Mouse (Mus musculus) myocyte (in vitro differentiated cells): ENCODE measurements at regions not wholly inside any gene's neighbourhood (a gene's known extent, or its start where the extent isn't known, plus 50 kb on each side); places are given as distances from the start of the nearest gene placed in this dataset.

Experiments used
- CEBPB ChIP-seq: IDR thresholded peaks from 2 replicates; pipeline ENCODE4 v1.6.1; 2011; ENCODE audit warnings: mild to moderate bottlenecking, moderate library complexity; ENCODE audit not compliant: poor library complexity, insufficient read depth, severe bottlenecking
- MAX ChIP-seq: IDR thresholded peaks from one replicate; pipeline ENCODE4 v1.6.1; 2011; ENCODE audit warnings: low read depth, mild to moderate bottlenecking, control low read depth
- MYOD1 ChIP-seq, 3 experiments: IDR thresholded peaks; one replicate each; pipeline ENCODE4 v1.6.1; 2011; ENCODE audit warnings: control low read depth in 2 of 3, low read depth in 2 of 3, mild to moderate bottlenecking in 2 of 3, moderate library complexity in 1 of 3; ENCODE audit not compliant: insufficient read length in 2 of 3, control insufficient read depth in 1 of 3
- MYOG ChIP-seq, 3 experiments: IDR thresholded peaks; one replicate each; pipeline ENCODE4 v1.6.1; 2011; ENCODE audit warnings: control low read depth in 2 of 3, low read depth in 2 of 3, mild to moderate bottlenecking in 2 of 3; ENCODE audit not compliant: insufficient read length in 2 of 3, control insufficient read depth in 1 of 3, insufficient read depth in 1 of 3
- POLR2A ChIP-seq: IDR thresholded peaks from one replicate; pipeline ENCODE4 v1.6.1; 2011; ENCODE audit warnings: low read depth, mild to moderate bottlenecking, control low read depth, moderate library complexity; ENCODE audit not compliant: insufficient read length
- POLR2AphosphoS2 ChIP-seq: IDR thresholded peaks from one replicate; pipeline ENCODE4 v1.6.1; 2011; ENCODE audit warnings: low read depth, control low read depth; ENCODE audit not compliant: insufficient read length
- USF1 ChIP-seq: IDR thresholded peaks from one replicate; pipeline ENCODE4 v1.6.1; 2011; ENCODE audit warnings: low read depth, mild to moderate bottlenecking, control low read depth, moderate library complexity

GRCm38 (mm10) chr10:20827473-20827872 lies 102.6 kb upstream of the Pde7b start:
- TF ChIP-seq POLR2AphosphoS2 (no peak), POLR2A (no peak), MYOD1 (IDR thresholded peaks at IDR 0.05; ENCODE audit: control insufficient read depth in 1 of 3, insufficient read length in 2 of 3, low read depth in 2 of 3) (no peak), MYOG (IDR thresholded peaks at IDR 0.05; ENCODE audit: control insufficient read depth in 1 of 3, insufficient read depth in 1 of 3, insufficient read length in 2 of 3, low read depth in 2 of 3) (no peak), USF1 (no peak), MAX (no peak), CEBPB (no peak)
